Mouse (Mus musculus) heart, postnatal 4 days (tissue): ENCODE results near the gene Gtpbp1. TPM values are rescaled to one million over a fixed set of nuclear protein-coding genes. Genes with fewer than 3 reads are reported as not detected.

ENCODE experiments used
- DNase-seq: peaks from one replicate; pipeline ENCODE4 v3.0.0; 2021
- total RNA-seq, 2 experiments: library from RNA; stranded (reverse); gene quantifications; 2 replicates each; pipeline ENCODE4 v1.2.3; 2021

Gtpbp1 gene
- total RNA-seq, 2 experiments from 2014 or later = 40.2 to 41.9 TPM

GRCm38 (mm10) chr15:79755176-79755575 is 64.5 kb downstream of the Gtpbp1 start:
- DNase-seq = no peak

- DNase-seq = no peak
These were observed 65.5 kb downstream of the Gtpbp1 start for GRCm38 (mm10) chr15:79755977-79756625.

DNA sequence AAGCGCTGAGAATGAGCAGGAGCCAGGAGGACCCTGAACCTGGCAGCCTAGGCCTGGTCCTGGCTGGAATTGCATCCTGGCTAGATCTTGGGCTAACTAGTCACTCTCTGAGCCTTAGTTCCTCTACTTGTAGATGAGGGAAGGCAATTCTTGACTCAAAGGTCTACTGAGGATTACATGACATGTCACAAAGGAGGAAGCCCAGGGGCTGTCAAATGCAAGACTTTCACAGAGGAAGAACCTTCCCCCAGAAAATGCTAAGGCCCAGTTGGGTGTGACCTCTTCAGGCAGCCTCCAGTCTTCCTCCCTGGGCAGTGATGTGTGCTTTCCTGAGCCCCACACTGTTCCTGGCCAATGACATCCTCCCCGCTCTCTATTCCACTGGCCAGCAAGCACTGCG is 66.5 kb downstream of the Gtpbp1 start:
- no peak for DNase-seq

DNA sequence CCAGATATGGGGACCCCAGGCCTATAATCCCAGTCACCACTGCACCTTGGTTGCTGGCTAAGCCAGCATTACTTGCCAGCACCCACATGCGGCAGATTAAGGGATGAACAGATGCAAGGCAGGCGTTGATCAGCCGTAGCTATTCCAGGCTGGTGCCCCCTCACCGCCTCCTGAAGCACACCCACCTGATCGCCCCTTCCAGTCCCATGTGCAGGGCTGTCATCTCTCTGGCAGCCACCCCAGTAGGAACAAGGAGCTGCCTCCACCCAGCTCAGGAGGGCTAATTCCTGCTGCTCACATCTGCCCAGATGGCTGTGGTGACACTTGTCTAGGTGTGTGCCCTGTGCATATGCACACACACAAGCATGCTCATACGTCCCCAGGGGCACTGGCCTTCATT is 70.3 kb downstream of the Gtpbp1 start:
- DNase-seq = no peak

DNA sequence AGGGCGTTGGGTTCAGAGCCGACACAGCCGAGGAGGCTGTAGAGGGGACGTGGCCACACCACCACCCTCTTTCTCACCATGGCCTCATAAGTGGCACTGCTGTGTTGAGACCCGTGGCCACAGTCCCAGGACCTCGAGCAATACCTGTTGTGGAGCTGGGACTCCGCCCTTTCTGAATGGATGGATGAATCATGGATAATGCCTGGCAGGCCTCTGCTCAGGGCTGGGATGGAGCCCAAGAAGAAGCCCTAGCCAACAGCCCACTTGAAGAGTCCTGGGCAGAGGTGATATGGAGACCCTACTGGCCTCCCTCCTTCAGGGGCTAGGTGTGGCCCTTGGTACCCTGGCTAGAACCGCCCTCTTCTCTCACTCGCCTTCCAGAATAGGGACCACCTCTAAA is 72.4 kb downstream of the Gtpbp1 start:
- DNase-seq = no peak

- DNase-seq = peak; percentile 27
These were observed 73.1 kb downstream of the Gtpbp1 start for GRCm38 (mm10) chr15:79763601-79764246.

DNA sequence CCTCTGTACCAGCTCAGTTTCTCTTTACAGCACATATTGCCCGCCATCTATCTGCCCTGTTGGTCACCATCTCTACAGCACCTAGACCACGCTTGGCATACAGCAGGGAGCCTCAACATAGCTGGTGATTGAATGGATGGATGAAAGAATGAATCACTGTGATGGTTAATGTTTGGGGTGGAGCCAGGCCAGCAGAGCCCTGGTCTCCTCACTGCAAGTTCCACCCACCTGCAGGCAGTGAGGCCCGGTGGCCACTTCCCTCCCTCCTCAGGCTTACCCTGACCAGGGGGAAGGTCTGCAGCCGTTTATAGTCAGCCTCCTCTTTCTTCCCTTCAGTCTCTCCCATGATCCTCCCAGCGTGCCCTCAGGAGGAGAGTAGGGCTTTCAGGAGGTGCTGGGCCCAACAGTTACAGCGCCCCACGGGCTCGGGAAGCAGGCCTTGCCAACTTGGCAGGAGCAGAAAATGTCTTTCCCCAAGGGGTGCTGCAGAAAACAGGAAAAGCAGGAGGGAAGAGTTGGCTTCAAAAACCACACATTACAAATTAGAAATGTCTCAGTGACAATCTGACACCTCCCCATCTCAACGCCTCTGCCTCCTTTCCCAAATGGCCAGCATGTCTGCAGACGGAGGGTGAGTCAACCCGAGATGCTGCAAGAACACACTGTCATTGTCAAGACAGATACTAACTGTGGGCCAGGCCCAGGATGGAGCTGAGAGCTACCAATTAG is 74.1 kb downstream of the Gtpbp1 start:
- no peak for DNase-seq

GRCm38 (mm10) chr15:79765361-79765760 is 74.7 kb downstream of the Gtpbp1 start:
- peak; percentile 40 for DNase-seq

DNA sequence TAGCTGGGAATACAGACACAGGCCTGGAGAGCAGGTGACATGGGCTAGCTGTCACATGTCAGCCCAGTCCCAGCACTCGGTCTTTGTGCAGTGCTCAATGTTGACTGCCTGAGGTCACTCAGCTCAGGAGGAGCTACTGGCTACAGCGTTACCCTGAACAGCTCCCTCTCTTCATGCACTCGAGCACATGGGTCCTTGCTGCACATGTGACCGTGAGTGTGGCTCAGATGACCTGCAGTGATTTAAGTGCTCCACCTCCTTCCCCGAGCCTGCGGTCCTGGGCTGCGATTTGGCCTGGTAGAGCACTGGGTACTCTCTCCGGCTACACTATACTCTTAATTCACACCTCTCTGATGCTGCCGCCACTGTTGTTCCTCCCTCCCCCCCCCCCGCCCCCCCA is 75.5 kb downstream of the Gtpbp1 start:
- DNase-seq = no peak

- DNase-seq = no peak
These were observed 76.0 kb downstream of the Gtpbp1 start for GRCm38 (mm10) chr15:79766586-79767071.

DNA sequence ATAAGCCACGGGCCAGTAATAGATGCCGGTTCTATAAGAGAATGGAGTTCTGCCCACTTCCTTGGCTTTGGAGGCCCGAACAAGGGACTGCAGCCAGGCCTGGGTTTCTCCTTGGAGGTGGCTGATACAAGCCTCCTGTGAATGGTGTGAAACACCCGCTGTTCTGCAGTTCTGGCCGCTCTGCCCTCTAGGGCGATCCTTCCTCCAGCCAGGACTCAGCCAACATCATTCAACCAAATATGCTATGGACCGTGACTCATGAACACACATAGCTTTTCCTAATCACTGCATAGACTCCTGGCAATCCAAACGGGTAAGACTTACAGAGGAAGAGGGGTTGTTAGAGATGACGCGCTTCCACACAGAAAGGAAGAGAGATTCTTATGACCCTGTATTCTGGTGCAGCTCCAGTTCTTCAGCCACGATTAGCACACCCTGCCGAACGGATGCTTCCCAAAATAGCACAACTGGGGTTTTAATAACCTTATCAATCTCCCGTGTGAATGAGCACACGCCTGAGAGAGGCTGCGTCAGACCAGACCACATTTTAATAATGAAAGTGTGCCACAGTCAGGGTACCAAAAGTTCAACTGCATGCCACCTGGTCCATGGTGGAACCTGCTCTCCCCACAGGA is 76.8 kb downstream of the Gtpbp1 start:
- DNase-seq = peak; percentile 39

- DNase-seq = no peak
These were observed 77.7 kb downstream of the Gtpbp1 start for GRCm38 (mm10) chr15:79768302-79768701.

GRCm38 (mm10) chr15:79770629-79771240 is 80.1 kb downstream of the Gtpbp1 start:
- no peak for DNase-seq

Other genes starting within 250 kb of the Gtpbp1 start
- 100 to 1,000 TPM in 1 of 2 experiments, 10 to 100 TPM in 1; 99.6 to 108 TPM for gene Csnk1e, start 235.3 kb upstream of the Gtpbp1 start, total RNA-seq
- gene Kcnj4, start 185.6 kb upstream of the Gtpbp1 start, total RNA-seq = 1 to 10 TPM; 1.3 to 1.7 TPM
- 10 to 100 TPM; 25.4 to 25.6 TPM for gene Kdelr3, start 174.4 kb upstream of the Gtpbp1 start, total RNA-seq
- 100 to 1,000 TPM; 221 to 226 TPM for gene Ddx17, start 144.1 kb upstream of the Gtpbp1 start, total RNA-seq
- gene Dmc1, start 85.7 kb upstream of the Gtpbp1 start, total RNA-seq = under 1 TPM; 0.31 to 0.86 TPM
- gene Fam227a, start 31.9 kb upstream of the Gtpbp1 start, total RNA-seq = 1 to 10 TPM; 1.0 to 1.2 TPM
- 10 to 100 TPM; 30.9 to 35.5 TPM for gene Cby1, start 31.6 kb upstream of the Gtpbp1 start, total RNA-seq
- gene Tomm22, start 20.0 kb upstream of the Gtpbp1 start, total RNA-seq = 100 to 1,000 TPM; 150 to 159 TPM
- 10 to 100 TPM; 29.8 to 32.5 TPM for gene Josd1, start 2.9 kb upstream of the Gtpbp1 start, total RNA-seq
- 10 to 100 TPM; 54.7 to 62.3 TPM for gene Sun2, start 51.7 kb downstream of the Gtpbp1 start, total RNA-seq
- gene Dnal4, start 87.0 kb downstream of the Gtpbp1 start, total RNA-seq = 10 to 100 TPM; 22.3 to 25.1 TPM
- 1 to 10 TPM; 5.8 to 6.0 TPM for gene Nptxr, start 113.9 kb downstream of the Gtpbp1 start, total RNA-seq
- 1 to 10 TPM; 1.3 to 1.5 TPM for gene Npcd, start 143.4 kb downstream of the Gtpbp1 start, total RNA-seq
- 10 to 100 TPM; 53.1 to 57.5 TPM for gene Cbx6, start 143.8 kb downstream of the Gtpbp1 start, total RNA-seq
- gene Apobec3, start 200.8 kb downstream of the Gtpbp1 start, total RNA-seq = 10 to 100 TPM in 1 of 2 experiments, 1 to 10 TPM in 1; 8.7 to 10.1 TPM